Mouse (Mus musculus) spleen, postnatal 4 days (tissue): Measurements from ENCODE around the gene Nrp1.
A peak's percentile ranks its signal among the peaks of the same experiment; 100 is the strongest.

Experiments
- DNase-seq, 2 experiments: peaks; one replicate each; pipeline ENCODE4 v3.0.0; 2022; ENCODE audit warnings: low spot score in 2 of 2

Nrp1 gene

GRCm38 (mm10) chr8:128358406-128358755 is at the start of gene Nrp1:
Gene Nrp1, plus strand, starts transcription at chr8:128358604.
- peak; percentile 17 to 61 for DNase-seq

- no peak for DNase-seq
These were observed 37.6 kb upstream of the Nrp1 start for GRCm38 (mm10) chr8:128320797-128321196.

GRCm38 (mm10) chr8:128327281-128327680 is 31.1 kb upstream of the Nrp1 start:
- no peak for DNase-seq

- no peak for DNase-seq
These were observed 30.5 kb upstream of the Nrp1 start for GRCm38 (mm10) chr8:128327922-128328321.

- DNase-seq = no peak
These were observed 28.9 kb upstream of the Nrp1 start for GRCm38 (mm10) chr8:128329502-128329901.

GRCm38 (mm10) chr8:128335976-128336375 is 22.4 kb upstream of the Nrp1 start:
- DNase-seq = no peak

GRCm38 (mm10) chr8:128338951-128339350 is 19.5 kb upstream of the Nrp1 start:
- DNase-seq = no peak

- no peak for DNase-seq
These were observed 18.9 kb upstream of the Nrp1 start for GRCm38 (mm10) chr8:128339521-128339920.

- no peak for DNase-seq
These were observed 8.0 kb upstream of the Nrp1 start for GRCm38 (mm10) chr8:128350405-128350804.

- no peak for DNase-seq
These were observed 7.2 kb upstream of the Nrp1 start for GRCm38 (mm10) chr8:128351211-128351610.

- no peak for DNase-seq
These were observed 5.6 kb upstream of the Nrp1 start for GRCm38 (mm10) chr8:128352821-128353220.

GRCm38 (mm10) chr8:128353999-128354398 is 4.4 kb upstream of the Nrp1 start:
- DNase-seq = no peak

- DNase-seq = no peak
These were observed 3.3 kb upstream of the Nrp1 start for GRCm38 (mm10) chr8:128355091-128355490.

GRCm38 (mm10) chr8:128356170-128356569 is 2.2 kb upstream of the Nrp1 start:
- no peak for DNase-seq

GRCm38 (mm10) chr8:128356796-128357539 is 1.4 kb upstream of the Nrp1 start:
- peak; percentile 50 to 71 for DNase-seq

GRCm38 (mm10) chr8:128357540-128358405 is 631 bp upstream of the Nrp1 start:
- DNase-seq = peak; percentile 16 to 63

- peak in 1 of 2 experiments; percentile 62 for DNase-seq
These were observed 534 bp downstream of the Nrp1 start for GRCm38 (mm10) chr8:128358756-128359520.

GRCm38 (mm10) chr8:128359521-128360318 is 1.3 kb downstream of the Nrp1 start:
- DNase-seq = peak in 1 of 2 experiments; percentile 60

- DNase-seq = no peak
These were observed 3.0 kb downstream of the Nrp1 start for GRCm38 (mm10) chr8:128361343-128361870.

- DNase-seq = peak; percentile 57 to 83
These were observed 4.7 kb downstream of the Nrp1 start for GRCm38 (mm10) chr8:128362940-128363595.
